Mouse (Mus musculus): ENCODE measurements around the gene Gm27027. TPM values are rescaled to one million over a fixed set of nuclear protein-coding genes. Genes with fewer than 3 reads are reported as not detected.

The Gm27027 gene
- polyA plus RNA-seq, 1 experiment from 2014 or later: not detected

DNA sequence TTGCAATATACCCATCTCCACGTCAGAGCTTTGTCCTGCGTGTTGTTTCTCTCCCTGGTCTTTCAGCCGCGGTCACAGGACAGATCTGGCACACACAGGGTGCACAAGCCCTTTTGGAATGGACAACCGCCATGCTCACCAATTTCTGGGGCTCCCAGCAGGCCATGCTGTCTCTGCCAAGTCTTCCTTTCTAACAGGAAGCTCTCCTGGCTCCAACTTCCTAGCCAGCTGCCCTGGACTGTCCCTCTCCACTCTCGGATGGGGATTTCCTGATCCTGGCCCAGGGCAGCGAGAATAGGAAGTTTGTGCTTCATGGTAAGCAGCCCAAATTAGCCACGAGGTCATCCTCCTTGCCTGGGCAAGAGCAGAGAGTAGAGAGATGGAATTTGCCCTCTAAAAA is 34.4 kb downstream of the Gm27027 start:
- no peak for ATAC-seq
- no peaks in the 10 kb centered on the region for H3K36me3 ChIP-seq (ENCODE audit: control insufficient read depth, insufficient read depth, low read length)
- 69% methylated on average over 8 of the region's 8 CpGs for WGBS

DNA sequence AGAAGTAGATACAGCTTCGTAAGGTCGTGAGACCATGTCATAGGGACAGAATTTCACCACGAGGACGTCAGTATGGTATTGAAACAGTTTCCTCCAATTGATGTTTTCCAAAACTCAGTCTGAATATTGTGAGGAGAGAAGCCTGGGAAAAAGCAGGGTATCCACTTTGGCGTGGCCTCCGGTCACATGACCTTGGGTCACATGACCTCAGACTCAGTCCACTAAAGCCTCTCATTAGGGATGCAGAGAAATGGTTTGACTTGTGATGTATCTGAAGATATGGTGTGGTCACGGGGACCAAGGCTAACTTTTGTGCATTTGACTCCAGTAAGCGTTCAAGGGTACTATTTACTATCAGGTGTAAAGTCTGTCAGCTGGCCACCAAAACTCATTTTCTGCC is 36.8 kb downstream of the Gm27027 start:
- no peaks in the 10 kb centered on the region for H3K36me3 ChIP-seq (ENCODE audit: control insufficient read depth, insufficient read depth, low read length)
- no peaks in the 10 kb centered on the region for H3K9me3 ChIP-seq (ENCODE audit: control insufficient read depth, low read length)
- no peak for ATAC-seq
- H3K27me3 ChIP-seq (replicated peaks; ENCODE audit: control insufficient read depth, insufficient read depth, low read length): peaks cover 3% of the 10 kb centered on the region; the same call in 1 of the 2 replicates
- no peak overlapping the region for H3K4me3 ChIP-seq (ENCODE audit: low read length)
- H3K9ac ChIP-seq (ENCODE audit: low read depth, low read length): no peak overlapping the region
- no peak overlapping the region for H3K27ac ChIP-seq (ENCODE audit: low read depth, low read length)
- peaks cover 13% of the 10 kb centered on the region for H3K4me1 ChIP-seq (ENCODE audit: control insufficient read depth, insufficient read depth, low read depth, low read length)
- 81% methylated on average over 8 of the region's 8 CpGs for WGBS
- no peak overlapping the region for H3K4me2 ChIP-seq (ENCODE audit: low read length)

More for the DNA sequence above, 34.4 kb downstream of the Gm27027 start:
- Histone ChIP-seq H3K27me3 (replicated peaks; ENCODE audit: control insufficient read depth, insufficient read depth, low read length) (0 out of 2 replicates have a peak, but pooled peaks cover 2% of the 10 kb centered on the region), H3K4me3 (ENCODE audit: low read length) (no peak overlapping the region), H3K4me2 (ENCODE audit: low read length) (no peak overlapping the region), H3K4me1 (ENCODE audit: control insufficient read depth, insufficient read depth, low read depth, low read length) (peaks cover 4% of the 10 kb centered on the region), H3K9ac (ENCODE audit: low read depth, low read length) (no peak overlapping the region), H3K9me3 (ENCODE audit: control insufficient read depth, low read length) (no peaks in the 10 kb centered on the region), H3K27ac (ENCODE audit: low read depth, low read length) (no peak overlapping the region)

GRCm38 (mm10) chr2:93958216-93958615 is 37.9 kb downstream of the Gm27027 start:
- ATAC-seq: no peak
- H3K27me3 ChIP-seq (replicated peaks; ENCODE audit: control insufficient read depth, insufficient read depth, low read length): peaks cover 12% of the 10 kb centered on the region
- H3K4me2 ChIP-seq (ENCODE audit: low read length): no peak overlapping the region
- WGBS: 65% methylated on average over 3 of the region's 3 CpGs
- no peak overlapping the region for H3K27ac ChIP-seq (ENCODE audit: low read depth, low read length)
- peaks cover 16% of the 10 kb centered on the region for H3K4me1 ChIP-seq (ENCODE audit: control insufficient read depth, insufficient read depth, low read depth, low read length)
- H3K4me3 ChIP-seq (ENCODE audit: low read length): no peak overlapping the region
- H3K36me3 ChIP-seq (ENCODE audit: control insufficient read depth, insufficient read depth, low read length): no peaks in the 10 kb centered on the region
- H3K9ac ChIP-seq (ENCODE audit: low read depth, low read length): no peak overlapping the region
- H3K9me3 ChIP-seq (ENCODE audit: control insufficient read depth, low read length): no peaks in the 10 kb centered on the region

DNA sequence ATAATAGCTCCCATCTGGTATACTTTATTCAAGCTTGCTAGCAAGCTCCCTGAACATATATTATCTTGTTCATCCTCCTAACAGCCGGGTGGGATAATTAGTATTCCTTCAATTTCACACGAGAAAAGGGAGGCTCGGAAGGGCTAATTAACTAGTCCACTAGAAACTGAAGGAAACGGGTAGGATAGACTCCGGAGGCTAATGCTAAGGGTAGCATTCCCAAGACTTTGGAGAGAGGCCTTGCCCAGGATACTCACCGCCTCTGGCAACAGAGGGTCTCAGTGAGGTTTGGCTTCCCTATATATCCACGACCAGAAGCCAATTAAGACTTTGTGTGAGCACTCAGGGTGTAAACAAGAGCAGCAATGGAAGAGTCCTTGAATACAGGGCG is 38.4 kb downstream of the Gm27027 start:
- Histone ChIP-seq H3K27me3 (replicated peaks; ENCODE audit: control insufficient read depth, insufficient read depth, low read length) (peaks cover 14% of the 10 kb centered on the region), H3K27ac (ENCODE audit: low read depth, low read length) (peak overlapping the region; percentile 83; the same call in 1 of the 2 replicates), H3K4me3 (ENCODE audit: low read length) (no peak overlapping the region), H3K4me2 (ENCODE audit: low read length) (peak overlapping the region; percentile 92), H3K4me1 (ENCODE audit: control insufficient read depth, insufficient read depth, low read depth, low read length) (peaks cover 16% of the 10 kb centered on the region), H3K9ac (ENCODE audit: low read depth, low read length) (no peak overlapping the region), H3K9me3 (ENCODE audit: control insufficient read depth, low read length) (no peaks in the 10 kb centered on the region), H3K36me3 (ENCODE audit: control insufficient read depth, insufficient read depth, low read length) (no peaks in the 10 kb centered on the region)
- 35% methylated on average over 8 of the region's 8 CpGs for WGBS
- no peak for ATAC-seq

DNA sequence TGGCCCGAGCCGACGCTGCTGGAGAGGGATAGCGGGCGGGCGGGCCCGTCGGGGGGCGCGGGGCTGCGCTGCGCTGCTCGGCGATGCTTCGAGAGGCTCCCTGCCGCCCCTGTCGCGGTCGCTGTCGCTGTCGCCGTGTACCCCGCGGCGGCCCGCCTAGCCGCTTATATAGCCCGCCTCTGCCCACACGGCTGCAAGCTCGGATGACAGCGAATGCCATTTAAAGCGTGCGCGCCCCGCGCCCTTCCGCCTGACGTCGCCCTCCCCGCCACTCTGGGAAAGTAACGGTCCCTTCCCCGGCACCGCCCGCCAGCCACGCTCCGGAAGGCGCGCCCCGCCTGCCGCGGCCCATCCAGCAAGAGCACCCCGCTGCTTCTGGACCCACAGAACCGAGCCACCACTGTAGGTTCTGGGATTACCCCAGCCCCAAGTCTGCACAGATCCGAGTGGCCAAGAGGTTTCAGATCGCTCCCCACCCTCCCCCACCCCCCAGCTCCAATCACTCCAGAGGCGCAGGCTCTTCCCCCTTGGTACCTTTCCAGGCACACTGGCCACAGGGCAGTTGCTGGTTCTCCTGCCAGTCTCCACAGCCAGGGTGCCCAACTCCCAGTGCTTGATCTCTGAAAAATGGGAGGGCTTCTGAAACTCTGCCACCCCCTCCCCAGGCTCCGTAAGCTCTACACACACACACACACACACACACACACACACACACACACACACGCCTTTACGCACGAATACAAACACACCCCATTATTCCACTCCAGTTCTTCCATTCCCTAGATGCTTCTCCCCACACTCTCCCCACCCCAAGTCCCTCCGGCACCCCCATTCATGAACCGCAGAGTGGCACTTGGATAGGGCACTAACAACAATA is 39.0 kb downstream of the Gm27027 start, which contains the start of gene Gm13889:
Gene Gm13889, minus strand, starts transcription at position 294 of the 877 bp plus-strand sequence.
- peak within 1 kb of the TSS; percentile 92 for H3K4me2 ChIP-seq (ENCODE audit: low read length)
- H3K9ac ChIP-seq (ENCODE audit: low read depth, low read length): peak within 1 kb of the TSS; percentile 83
- peaks cover 16% of the 10 kb centered on the region for H3K4me1 ChIP-seq (ENCODE audit: control insufficient read depth, insufficient read depth, low read depth, low read length)
- 3% methylated on average over 50 of the region's 62 CpGs for WGBS
- peak within 1 kb of the TSS; percentile 83 for H3K27ac ChIP-seq (ENCODE audit: low read depth, low read length)
- H3K4me3 ChIP-seq (ENCODE audit: low read length): peak within 1 kb of the TSS; percentile 68
- no peaks in the 10 kb centered on the region for H3K9me3 ChIP-seq (ENCODE audit: control insufficient read depth, low read length)
- no peaks in the 10 kb centered on the region for H3K36me3 ChIP-seq (ENCODE audit: control insufficient read depth, insufficient read depth, low read length)
- ATAC-seq: peak; percentile 86
- H3K27me3 ChIP-seq (replicated peaks; ENCODE audit: control insufficient read depth, insufficient read depth, low read length): peaks cover 14% of the 10 kb centered on the region

DNA sequence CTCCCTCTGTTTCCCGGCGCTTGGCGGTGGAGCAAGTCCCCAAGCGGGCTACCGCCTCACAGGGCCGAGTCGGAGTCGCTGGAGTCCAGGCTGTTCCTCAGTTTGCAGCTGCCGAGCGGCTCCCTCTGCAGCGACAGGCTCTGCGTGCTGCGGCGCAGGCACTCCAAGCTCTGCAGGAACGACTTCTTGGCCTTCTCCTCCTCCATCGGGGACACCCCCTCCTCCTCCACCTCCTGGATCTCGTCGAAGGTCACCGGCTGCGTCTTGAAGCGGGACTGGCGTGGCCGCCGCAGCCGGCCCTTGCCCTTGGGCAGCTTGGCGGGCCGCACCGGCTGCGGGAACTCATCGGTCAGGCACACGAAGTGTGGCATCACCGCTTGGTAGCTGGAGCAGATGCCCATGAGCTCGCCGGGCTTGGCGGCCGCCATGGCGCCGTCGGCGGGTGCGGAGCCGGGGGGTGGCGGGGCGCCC is 39.8 kb downstream of the Gm27027 start:
- peaks cover 14% of the 10 kb centered on the region for H3K27me3 ChIP-seq (replicated peaks; ENCODE audit: control insufficient read depth, insufficient read depth, low read length)
- under 1% methylated on average over 37 of the region's 44 CpGs for WGBS

GRCm38 (mm10) chr2:93955886-93956285 is 40.3 kb downstream of the Gm27027 start:
- peaks cover 16% of the 10 kb centered on the region for H3K4me1 ChIP-seq (ENCODE audit: control insufficient read depth, insufficient read depth, low read depth, low read length)
- H3K9ac ChIP-seq (ENCODE audit: low read depth, low read length): peak overlapping the region; percentile 83
- under 1% methylated on average over 31 of the region's 31 CpGs for WGBS
- peak overlapping the region; percentile 68 for H3K4me3 ChIP-seq (ENCODE audit: low read length)
- H3K27me3 ChIP-seq (replicated peaks; ENCODE audit: control insufficient read depth, insufficient read depth, low read length): peaks cover 14% of the 10 kb centered on the region
- peak overlapping the region; percentile 92 for H3K4me2 ChIP-seq (ENCODE audit: low read length)
- H3K36me3 ChIP-seq (ENCODE audit: control insufficient read depth, insufficient read depth, low read length): no peaks in the 10 kb centered on the region
- H3K27ac ChIP-seq (ENCODE audit: low read depth, low read length): peak overlapping the region; percentile 83
- H3K9me3 ChIP-seq (ENCODE audit: control insufficient read depth, low read length): no peaks in the 10 kb centered on the region
- peak; percentile 11; the same call in 1 of the 2 replicates for ATAC-seq

More for the DNA sequence above, 39.8 kb downstream of the Gm27027 start:
- ATAC-seq: peak; percentile 55
- Histone ChIP-seq H3K9ac (ENCODE audit: low read depth, low read length) (peak overlapping the region; percentile 83), H3K9me3 (ENCODE audit: control insufficient read depth, low read length) (no peaks in the 10 kb centered on the region), H3K36me3 (ENCODE audit: control insufficient read depth, insufficient read depth, low read length) (no peaks in the 10 kb centered on the region), H3K27ac (ENCODE audit: low read depth, low read length) (peak overlapping the region; percentile 83), H3K4me1 (ENCODE audit: control insufficient read depth, insufficient read depth, low read depth, low read length) (peaks cover 16% of the 10 kb centered on the region), H3K4me3 (ENCODE audit: low read length) (peak overlapping the region; percentile 68), H3K4me2 (ENCODE audit: low read length) (peak overlapping the region; percentile 92)

GRCm38 (mm10) chr2:93954781-93955578 is 41.2 kb downstream of the Gm27027 start:
- Histone ChIP-seq H3K9me3 (ENCODE audit: control insufficient read depth, low read length) (no peaks in the 10 kb centered on the region), H3K4me3 (ENCODE audit: low read length) (peak overlapping the region; percentile 68), H3K27me3 (replicated peaks; ENCODE audit: control insufficient read depth, insufficient read depth, low read length) (peaks cover 14% of the 10 kb centered on the region), H3K4me2 (ENCODE audit: low read length) (peak overlapping the region; percentile 92), H3K9ac (ENCODE audit: low read depth, low read length) (peak overlapping the region; percentile 83), H3K27ac (ENCODE audit: low read depth, low read length) (peak overlapping the region; percentile 63), H3K36me3 (ENCODE audit: control insufficient read depth, insufficient read depth, low read length) (no peaks in the 10 kb centered on the region), H3K4me1 (ENCODE audit: control insufficient read depth, insufficient read depth, low read depth, low read length) (peaks cover 16% of the 10 kb centered on the region)
- WGBS: under 1% methylated on average over 30 of the region's 32 CpGs
- ATAC-seq: no peak

All from hindbrain, embryonic 16.5 days (tissue).